Mouse (Mus musculus) ES-E14 (cell line): ENCODE results near the gene Ptprr.

ENCODE experiments used
- CHD2 ChIP-seq: IDR thresholded peaks from 2 replicates; pipeline ENCODE4 v1.6.1; 2014; ENCODE audit warnings: mild to moderate bottlenecking, low read depth, low read length, inconsistent platforms
- HCFC1 ChIP-seq: IDR thresholded peaks from 2 replicates; pipeline ENCODE4 v1.6.1; 2012; ENCODE audit warnings: low read length, inconsistent platforms, borderline replicate concordance; ENCODE audit not compliant: insufficient read depth
- MAFK ChIP-seq: IDR thresholded peaks from 2 replicates; pipeline ENCODE4 v1.6.1; 2014; ENCODE audit warnings: mild to moderate bottlenecking, low read depth, low read length, inconsistent platforms; ENCODE audit not compliant: insufficient read depth
- ZC3H11A ChIP-seq: IDR thresholded peaks from 2 replicates; pipeline ENCODE4 v1.6.1; 2012; ENCODE audit warnings: low read depth, mild to moderate bottlenecking, inconsistent platforms, low read length, borderline replicate concordance
- ZNF384 ChIP-seq: IDR thresholded peaks from 2 replicates; pipeline ENCODE4 v1.6.1; 2012; ENCODE audit warnings: low read depth, low read length, inconsistent platforms

GRCm38 (mm10) chr10:116297854-116298253 is 279.8 kb downstream of the Ptprr start:
- TF ChIP-seq MAFK (peak; percentile 39; the same call in 1 of the 2 replicates), ZNF384 (no peak), HCFC1 (no peak), ZC3H11A (no peak), CHD2 (no peak)
